ENCODE assay signal across 8 mouse cellular contexts in the genomic region with DNA sequence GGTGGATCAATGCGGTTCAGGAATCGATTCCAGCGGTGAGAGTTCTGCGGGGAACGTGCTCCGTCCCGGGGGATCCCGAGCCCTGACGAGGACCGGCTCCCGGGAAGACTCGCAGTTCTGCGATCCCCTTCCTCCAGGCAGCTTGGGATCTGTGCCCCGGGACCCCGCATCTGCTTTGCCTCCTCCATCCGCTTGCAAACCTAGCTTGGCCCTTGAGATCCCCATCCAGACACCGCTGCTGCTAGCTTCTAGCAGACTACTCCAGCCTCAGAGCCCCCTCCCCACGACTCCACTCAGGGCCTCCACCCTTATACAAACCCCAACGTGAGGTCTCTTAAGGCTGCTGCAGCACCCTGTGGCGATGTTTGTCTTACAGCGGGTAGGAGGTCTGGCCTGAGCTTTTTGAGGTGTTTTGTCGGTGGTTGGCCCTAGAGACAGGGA. TPM values are rescaled to one million over a fixed set of nuclear protein-coding genes. Genes with fewer than 3 reads are reported as not detected.
DNase-seq lines count a peak whose midpoint lies in the region; ATAC-seq and TF ChIP-seq lines count a peak whose summit lies in the region.

No protein-coding gene starts in this region.

- peak overlapping the region; percentile 92 for H3K9ac ChIP-seq in limb, embryonic 13.5 days
- H3K9ac ChIP-seq in stomach, embryonic 14.5 days (replicated peaks; ENCODE audit: low read depth, low read length): peak overlapping the region; percentile 83

- TF ChIP-seq POLR2A in kidney, adult 2 months (IDR thresholded peaks at IDR 0.05; ENCODE audit: low read depth, low read length): no peak
- TF ChIP-seq POLR2A in embryonic fibroblast, embryonic 13.5 days (IDR thresholded peaks at IDR 0.05; ENCODE audit: low read depth, low read length): no peak

- H3K9me3 ChIP-seq in G1E (replicated peaks): peaks cover 13% of the 10 kb centered on the region
- H3K9me3 ChIP-seq in limb, embryonic 13.5 days: no peaks in the 10 kb centered on the region
- H3K9me3 ChIP-seq in stomach, embryonic 14.5 days (ENCODE audit: control insufficient read depth, low read depth, low read length): no peaks in the 10 kb centered on the region

- no peak for DNase-seq in kidney, adult 2 months
- no peak for DNase-seq in kidney, adult 11 months
- DNase-seq in G1E (ENCODE audit: low spot score): peak; percentile 2
- DNase-seq in gastrocnemius, postnatal 25 days: no peak

- ATAC-seq in G1E (ENCODE audit: extremely low read depth, insufficient number of reproducible peaks, low FRiP score, poor library complexity, severe bottlenecking): no peak
- ATAC-seq in limb, embryonic 13.5 days (ENCODE audit: low FRiP score, low read depth): peak; percentile 33
- peak; percentile 33 for ATAC-seq in stomach, embryonic 14.5 days (ENCODE audit: insufficient number of reproducible peaks, insufficient read depth, low FRiP score, low read depth)
- ATAC-seq in granulocyte monocyte progenitor cell, adult 5-6 weeks (replicated peaks; ENCODE audit: poor library complexity, severe bottlenecking): no peak

- H3K27me3 ChIP-seq in kidney, adult 2 months (replicated peaks; ENCODE audit: control insufficient read depth, insufficient read depth, low read length): no peaks in the 10 kb centered on the region
- H3K27me3 ChIP-seq in G1E (ENCODE audit: insufficient read depth, low read length): no peaks in the 10 kb centered on the region; the same call in 1 of the 2 replicates
- H3K27me3 ChIP-seq in limb, embryonic 13.5 days: no peaks in the 10 kb centered on the region
- H3K27me3 ChIP-seq in stomach, embryonic 14.5 days (ENCODE audit: control insufficient read depth, insufficient read depth, low read length): no peaks in the 10 kb centered on the region

- peak overlapping the region; percentile 49 for H3K27ac ChIP-seq in kidney, adult 2 months (ENCODE audit: insufficient read depth, low read depth, low read length)
- no peak overlapping the region; the same call in 1 of the 2 replicates for H3K27ac ChIP-seq in embryonic fibroblast, embryonic 13.5 days (ENCODE audit: insufficient read depth, low read length)
- H3K27ac ChIP-seq in limb, embryonic 13.5 days: peak overlapping the region; percentile 84
- peak overlapping the region; percentile 68; the same call in 1 of the 2 replicates for H3K27ac ChIP-seq in stomach, embryonic 14.5 days (ENCODE audit: low read length)

- H3K4me3 ChIP-seq in kidney, adult 2 months (ENCODE audit: insufficient read depth, low read depth, low read length): peak overlapping the region; percentile 81
- H3K4me3 ChIP-seq in G1E (ENCODE audit: low read depth, low read length): peak overlapping the region; percentile 76
- H3K4me3 ChIP-seq in embryonic fibroblast, embryonic 13.5 days (ENCODE audit: insufficient read depth, low read length): peak overlapping the region; percentile 86
- peak overlapping the region; percentile 86 for H3K4me3 ChIP-seq in limb, embryonic 13.5 days
- peak overlapping the region; percentile 81 for H3K4me3 ChIP-seq in stomach, embryonic 14.5 days (ENCODE audit: low read depth, low read length)

- H3K4me2 ChIP-seq in limb, embryonic 13.5 days (replicated peaks): peak overlapping the region; percentile 86
- H3K4me2 ChIP-seq in stomach, embryonic 14.5 days (replicated peaks; ENCODE audit: low read depth, low read length): peak overlapping the region; percentile 86

- peaks cover 14% of the 10 kb centered on the region for H3K4me1 ChIP-seq in kidney, adult 2 months (ENCODE audit: control insufficient read depth, insufficient read depth, low read length)
- H3K4me1 ChIP-seq in G1E (ENCODE audit: insufficient read depth, low read depth, low read length): peaks cover 9% of the 10 kb centered on the region
- H3K4me1 ChIP-seq in embryonic fibroblast, embryonic 13.5 days (ENCODE audit: control insufficient read depth, insufficient read depth, low read length): 0 out of 2 replicates have a peak, but pooled peaks cover 7% of the 10 kb centered on the region
- H3K4me1 ChIP-seq in limb, embryonic 13.5 days: peaks cover 22% of the 10 kb centered on the region
- peaks cover 17% of the 10 kb centered on the region; the same call in 1 of the 2 replicates for H3K4me1 ChIP-seq in stomach, embryonic 14.5 days (ENCODE audit: control insufficient read depth, insufficient read depth, low read length)

- under 1% methylated on average over 22 of the region's 22 CpGs for WGBS in kidney, adult 2 months
- under 1% methylated on average over 22 of the region's 22 CpGs for WGBS in limb, embryonic 13.5 days
- WGBS in stomach, embryonic 14.5 days: under 1% methylated on average over 22 of the region's 22 CpGs

- no peak for TF ChIP-seq CTCF in kidney, adult 2 months (conservative IDR thresholded peaks at IDR 0.05; ENCODE audit: insufficient read depth, insufficient read length, low read depth, low read length)
- no peak for TF ChIP-seq CTCF in G1E (IDR thresholded peaks at IDR 0.05; ENCODE audit: low read depth, low read length)
- no peak for TF ChIP-seq CTCF in embryonic fibroblast, embryonic 13.5 days (IDR thresholded peaks at IDR 0.05; ENCODE audit: borderline replicate concordance, insufficient read depth, low read length)

- H3K36me3 ChIP-seq in kidney, adult 2 months (ENCODE audit: control insufficient read depth, insufficient read depth, low read length): no peaks in the 10 kb centered on the region
- H3K36me3 ChIP-seq in G1E (replicated peaks): no peaks in the 10 kb centered on the region
- H3K36me3 ChIP-seq in limb, embryonic 13.5 days: no peaks in the 10 kb centered on the region
- no peaks in the 10 kb centered on the region; the same call in 1 of the 2 replicates for H3K36me3 ChIP-seq in stomach, embryonic 14.5 days (ENCODE audit: control insufficient read depth, insufficient read depth, low read length)

RNA-seq across cellular contexts. Expression of gene Mmd, which starts 0.5 kb away (rescaled TPM):
- polyA plus RNA-seq in kidney, adult 2 months (2012; rRNA removed): 27.6 and 29.1 TPM in 2 replicates
- total RNA-seq in G1E (2014; fragmentation: Nextera tagmentation): 3.8 and 6.1 TPM in 2 replicates
- total RNA-seq in G1E (2017): 10.7 and 12.0 TPM in 2 replicates
- 2.0 and 2.8 TPM in 2 replicates for polyA plus RNA-seq in G1E (2012)
- polyA plus RNA-seq in embryonic fibroblast, embryonic 13.5 days (2011; ENCODE audit: insufficient read length, low read depth, missing spikeins): 43.4 and 75.6 TPM in 2 replicates
- polyA plus RNA-seq in limb, embryonic 13.5 days (2015; fragmentation: Nextera tagmentation; extraction: Ambion mirVana): 36.7 and 37.4 TPM in 2 replicates
- polyA plus RNA-seq in stomach, embryonic 14.5 days (2014; fragmentation: Nextera tagmentation; extraction: Ambion mirVana): 34.3 TPM in 2 replicates
- total RNA-seq in granulocyte monocyte progenitor cell, adult 5-6 weeks (2014; fragmentation: Nextera tagmentation): 14.0 and 17.9 TPM in 2 replicates
- total RNA-seq in granulocyte monocyte progenitor cell, adult 5-6 weeks (2017): 10.6 and 21.5 TPM in 2 replicates
- total RNA-seq in gastrocnemius, postnatal 25 days (2021): 10 to 100 TPM in 1 of 2 experiments, 1 to 10 TPM in 1; 8.9 to 21.8 TPM

Comparison
In these comparisons a context has a peak if more than half of its experiments do, and no peak if none do; other contexts are left out.
1. ATAC-seq: peak in limb, embryonic 13.5 days (single experiment) and stomach, embryonic 14.5 days (single experiment); none in G1E (single experiment) and granulocyte monocyte progenitor cell, adult 5-6 weeks (single experiment).
2. Peak in every context shown above with its lines, with median percentiles within 50 percentile points of each other: H3K4me3 ChIP-seq.